In the genomic region with DNA sequence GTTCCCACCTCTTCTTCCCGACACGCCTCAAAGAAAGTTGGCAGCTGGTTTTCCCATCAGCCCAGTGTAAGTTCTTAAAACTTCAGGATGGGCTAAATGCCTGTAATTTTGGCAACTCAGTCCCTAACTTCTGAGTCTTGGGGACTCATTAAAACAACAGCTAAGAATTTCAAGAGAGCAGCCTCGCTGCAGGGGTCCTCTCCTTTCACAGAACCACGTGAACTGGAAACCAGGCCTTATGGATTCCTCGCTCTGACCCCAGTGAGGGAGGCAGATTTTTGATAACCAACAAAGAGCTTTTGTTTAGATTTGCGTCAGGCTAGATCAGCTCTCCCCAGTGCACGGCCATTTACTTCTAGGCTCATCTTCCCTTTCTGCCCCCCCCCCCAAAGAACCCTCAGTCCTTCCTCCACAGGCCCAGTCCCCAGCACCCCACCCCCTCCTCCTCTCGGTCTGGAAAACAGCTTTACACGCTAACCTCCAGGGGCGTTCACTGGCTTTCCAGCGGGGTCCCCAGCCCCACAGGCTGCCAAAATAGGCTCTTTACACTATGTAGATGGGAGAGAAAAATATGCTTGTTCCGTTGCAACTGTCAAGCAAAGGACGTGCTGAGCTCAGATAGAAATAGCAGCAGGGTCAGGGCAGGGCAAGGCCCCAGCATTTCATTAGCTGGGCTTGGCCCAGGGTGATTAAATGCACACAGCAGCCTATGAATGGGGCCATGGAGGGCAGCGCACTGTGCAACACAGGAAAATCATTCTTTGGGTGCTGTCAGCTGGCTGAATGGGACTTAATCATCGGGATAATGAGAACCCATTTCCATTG, we compare ENCODE assay signal across 8 mouse cellular contexts.
DNase-seq lines count a peak whose midpoint lies in the region; ATAC-seq lines count a peak whose summit lies in the region.

No protein-coding gene starts in this region.

- 0 out of 2 replicates have a peak, but pooled peaks cover 3% of the 10 kb centered on the region for H3K9me3 ChIP-seq in forebrain, embryonic 12.5 days
- no peaks in the 10 kb centered on the region for H3K9me3 ChIP-seq in hindbrain, embryonic 15.5 days
- no peaks in the 10 kb centered on the region for H3K9me3 ChIP-seq in liver, embryonic 13.5 days (replicated peaks)
- H3K9me3 ChIP-seq in stomach, embryonic 16.5 days (replicated peaks; ENCODE audit: control insufficient read depth, low read length): peaks cover 8% of the 10 kb centered on the region; the same call in 1 of the 2 replicates

- H3K9ac ChIP-seq in forebrain, embryonic 12.5 days: no peak overlapping the region
- H3K9ac ChIP-seq in hindbrain, embryonic 15.5 days: no peak overlapping the region
- H3K9ac ChIP-seq in liver, embryonic 13.5 days: no peak overlapping the region
- peak overlapping the region; percentile 52 for H3K9ac ChIP-seq in stomach, embryonic 16.5 days (ENCODE audit: low read length)

- DNase-seq in gastrocnemius, adult 18-20 months (ENCODE audit: low spot score): peak; percentile 67
- DNase-seq in gastrocnemius, postnatal 10 days: no peak
- no peak for DNase-seq in liver, embryonic 13.5 days
- no peak for DNase-seq in right cerebral cortex, adult 18-20 months
- no peak for DNase-seq in thymus, postnatal 4 days

- ATAC-seq in forebrain, embryonic 12.5 days (ENCODE audit: low FRiP score): peak; percentile 91
- peak; percentile 68; the same call in 1 of the 2 replicates for ATAC-seq in hindbrain, embryonic 15.5 days (ENCODE audit: low FRiP score, low read depth)
- ATAC-seq in liver, embryonic 13.5 days (ENCODE audit: low read depth): peak; percentile 34; the same call in 1 of the 2 replicates
- ATAC-seq in stomach, embryonic 16.5 days (ENCODE audit: insufficient read depth, low FRiP score): peak; percentile 81

- H3K27ac ChIP-seq in forebrain, embryonic 12.5 days: peak overlapping the region; percentile 90
- H3K27ac ChIP-seq in hindbrain, embryonic 15.5 days (replicated peaks): peak overlapping the region; percentile 18
- H3K27ac ChIP-seq in liver, embryonic 13.5 days: no peak overlapping the region
- H3K27ac ChIP-seq in stomach, embryonic 16.5 days (ENCODE audit: low read length): peak overlapping the region; percentile 80

- no peaks in the 10 kb centered on the region for H3K27me3 ChIP-seq in forebrain, embryonic 12.5 days
- H3K27me3 ChIP-seq in hindbrain, embryonic 15.5 days: no peaks in the 10 kb centered on the region
- H3K27me3 ChIP-seq in liver, embryonic 13.5 days: no peaks in the 10 kb centered on the region
- H3K27me3 ChIP-seq in stomach, embryonic 16.5 days (ENCODE audit: control insufficient read depth, insufficient read depth, low read length): no peaks in the 10 kb centered on the region

- H3K4me3 ChIP-seq in forebrain, embryonic 12.5 days (replicated peaks): no peak overlapping the region
- no peak overlapping the region for H3K4me3 ChIP-seq in hindbrain, embryonic 15.5 days
- H3K4me3 ChIP-seq in liver, embryonic 13.5 days (replicated peaks): no peak overlapping the region
- H3K4me3 ChIP-seq in stomach, embryonic 16.5 days (replicated peaks; ENCODE audit: low read length): no peak overlapping the region

- 6% methylated on average over 15 of the region's 15 CpGs for WGBS in forebrain, embryonic 12.5 days
- 9% methylated on average over 15 of the region's 15 CpGs for WGBS in hindbrain, embryonic 15.5 days
- 57% methylated on average over 15 of the region's 15 CpGs for WGBS in liver, embryonic 13.5 days (ENCODE audit: insufficient replicate concordance)
- WGBS in stomach, embryonic 16.5 days: 25% methylated on average over 15 of the region's 15 CpGs

- H3K4me2 ChIP-seq in forebrain, embryonic 12.5 days: peak overlapping the region; percentile 6; the same call in 1 of the 2 replicates
- H3K4me2 ChIP-seq in hindbrain, embryonic 15.5 days: no peak overlapping the region
- no peak overlapping the region for H3K4me2 ChIP-seq in liver, embryonic 13.5 days
- no peak overlapping the region for H3K4me2 ChIP-seq in stomach, embryonic 16.5 days (ENCODE audit: low read depth, low read length)

- no peaks in the 10 kb centered on the region for H3K36me3 ChIP-seq in forebrain, embryonic 12.5 days (replicated peaks)
- no peaks in the 10 kb centered on the region for H3K36me3 ChIP-seq in hindbrain, embryonic 15.5 days
- H3K36me3 ChIP-seq in liver, embryonic 13.5 days: no peaks in the 10 kb centered on the region
- no peaks in the 10 kb centered on the region for H3K36me3 ChIP-seq in stomach, embryonic 16.5 days (ENCODE audit: control insufficient read depth, insufficient read depth, low read length)

- peaks cover 34% of the 10 kb centered on the region for H3K4me1 ChIP-seq in forebrain, embryonic 12.5 days
- peaks cover 22% of the 10 kb centered on the region for H3K4me1 ChIP-seq in hindbrain, embryonic 15.5 days (replicated peaks)
- no peaks in the 10 kb centered on the region for H3K4me1 ChIP-seq in liver, embryonic 13.5 days (replicated peaks)
- peaks cover 27% of the 10 kb centered on the region for H3K4me1 ChIP-seq in stomach, embryonic 16.5 days (ENCODE audit: control insufficient read depth, insufficient read depth, low read length)

Comparison
In these comparisons a context has a peak if more than half of its experiments do, and no peak if none do; other contexts are left out.
1. ATAC-seq: peak in every context shown above with its lines; median percentile 91 in forebrain, embryonic 12.5 days; 81 in stomach, embryonic 16.5 days; 68 in hindbrain, embryonic 15.5 days; 34 in liver, embryonic 13.5 days.